Mouse (Mus musculus) ES-E14 (cell line): ENCODE results near the gene Csrnp1. TPM values are rescaled to one million over a fixed set of nuclear protein-coding genes. Genes with fewer than 3 reads are reported as not detected.
A peak's percentile ranks its signal among the peaks of the same experiment; 100 is the strongest.

Experiments used
- DNase-seq: peaks from one replicate; pipeline ENCODE4 v3.0.0-alpha.2; 2013; ENCODE audit warnings: low read depth, low spot score
- H3K27ac ChIP-seq: 2 replicates; pipeline ENCODE4 v1.5.1; 2012; ENCODE audit warnings: low read depth, mild to moderate bottlenecking, low read length, moderate library complexity, mixed read lengths; ENCODE audit not compliant: poor library complexity, insufficient read depth, severe bottlenecking
- H3K36me3 ChIP-seq: 2 replicates; pipeline ENCODE4 v1.6.1; 2012; ENCODE audit warnings: mild to moderate bottlenecking, low read length, moderate library complexity, mixed read lengths; ENCODE audit not compliant: control insufficient read depth, poor library complexity, insufficient read depth, severe bottlenecking
- H3K4me1 ChIP-seq, 2 experiments: fragments of 150-350 bp in 1 of 2; sonication (generic) in 1 of 2; 2 replicates each; pipeline ENCODE4 v1.6.1; 2012; ENCODE audit warnings: low read length in 2 of 2, mild to moderate bottlenecking in 1 of 2, mixed read lengths in 1 of 2; ENCODE audit not compliant: control insufficient read depth in 2 of 2, insufficient read depth in 2 of 2, poor library complexity in 1 of 2
- H3K4me3 ChIP-seq, 2 experiments: fragments of 150-350 bp in 1 of 2; sonication (generic) in 1 of 2; 2 replicates each; pipeline ENCODE4 v1.5.1; 2012; ENCODE audit warnings: low read length in 2 of 2, low read depth in 1 of 2, mild to moderate bottlenecking in 1 of 2, mixed read lengths in 1 of 2; ENCODE audit not compliant: insufficient read depth in 1 of 2, poor library complexity in 1 of 2, severe bottlenecking in 1 of 2
- H3K9ac ChIP-seq: 2 replicates; pipeline ENCODE4 v1.6.1; 2012; ENCODE audit warnings: low read depth, mild to moderate bottlenecking, low read length, mixed read lengths; ENCODE audit not compliant: poor library complexity, insufficient read depth, severe bottlenecking
- H3K9me3 ChIP-seq: fragments of 150-350 bp; sonication (generic); 2 replicates; pipeline ENCODE4 v1.6.1; 2012; ENCODE audit warnings: low read depth, mild to moderate bottlenecking, low read length; ENCODE audit not compliant: control insufficient read depth, insufficient read depth
- CHD2 ChIP-seq: IDR thresholded peaks from 2 replicates; pipeline ENCODE4 v1.6.1; 2014; ENCODE audit warnings: mild to moderate bottlenecking, low read depth, low read length, inconsistent platforms
- HCFC1 ChIP-seq: IDR thresholded peaks from 2 replicates; pipeline ENCODE4 v1.6.1; 2012; ENCODE audit warnings: low read length, inconsistent platforms, borderline replicate concordance; ENCODE audit not compliant: insufficient read depth
- MAFK ChIP-seq: IDR thresholded peaks from 2 replicates; pipeline ENCODE4 v1.6.1; 2014; ENCODE audit warnings: mild to moderate bottlenecking, low read depth, low read length, inconsistent platforms; ENCODE audit not compliant: insufficient read depth
- ZC3H11A ChIP-seq: IDR thresholded peaks from 2 replicates; pipeline ENCODE4 v1.6.1; 2012; ENCODE audit warnings: low read depth, mild to moderate bottlenecking, inconsistent platforms, low read length, borderline replicate concordance
- ZNF384 ChIP-seq: IDR thresholded peaks from 2 replicates; pipeline ENCODE4 v1.6.1; 2012; ENCODE audit warnings: low read depth, low read length, inconsistent platforms
- in situ Hi-C, 2 experiments: fragments of 600-800 bp; cut with MboI; formaldehyde crosslinking; loops; one replicate each; pipeline ENCODE4 v1.15.1; 2025; ENCODE audit warnings: low sequenced_read_pairs in 2 of 2, inconsistent platforms in 1 of 2; ENCODE audit not compliant: unreplicated experiment in 2 of 2
- total RNA-seq: library from RNA; depleted of rRNA; stranded (reverse); fragments of 300-350 nt; gene quantifications from 2 replicates; pipeline ENCODE4 v1.2.3, GENCODE M21; 2012; rRNA removed

Gene Csrnp1
- 40.6 and 57.8 TPM in 2 replicates for total RNA-seq

GRCm38 (mm10) chr9:119984536-119985011 is at the start of gene Csrnp1:
Gene Csrnp1, minus strand, starts transcription at chr9:119984658.
- peaks cover 8 to 38% of the 10 kb centered on the region in 2 experiments for H3K4me1 ChIP-seq
- peaks cover 2% of the 10 kb centered on the region for H3K36me3 ChIP-seq
- peak within 1 kb of the TSS; percentile 83 to 87 for H3K4me3 ChIP-seq
- H3K9ac ChIP-seq, result peak within 1 kb of the TSS; percentile 79
- H3K27ac ChIP-seq, result peak within 1 kb of the TSS; percentile 90
- TF ChIP-seq MAFK (0 out of 2 replicates have a peak, but pooled peaks have one; percentile 13), ZNF384 (no peak), CHD2 (no peak), HCFC1 (0 out of 2 replicates have a peak, but pooled peaks have one; percentile 38), ZC3H11A (no peak)
- in situ Hi-C loops, result no loop called here
- H3K9me3 ChIP-seq, result no peaks in the 10 kb centered on the region
- DNase-seq, result peak; percentile 91

- no peak overlapping the region for H3K9ac ChIP-seq
- H3K27ac ChIP-seq, result no peak overlapping the region
- H3K36me3 ChIP-seq, result no peaks in the 10 kb centered on the region
- in situ Hi-C loops, result no loop called here
- no peak for TF ChIP-seq ZC3H11A
- no peak for TF ChIP-seq HCFC1
- no peak for TF ChIP-seq CHD2
- H3K4me1 ChIP-seq, result peaks cover 0 to under 1% of the 10 kb centered on the region in 2 experiments; a peak in 1 of 4 replicates
- H3K4me3 ChIP-seq, result no peak overlapping the region
- no peaks in the 10 kb centered on the region for H3K9me3 ChIP-seq
- no peak for DNase-seq
Measured at GRCm38 (mm10) chr9:120032710-120033109, 48.3 kb upstream of the Csrnp1 start.

- H3K4me3 ChIP-seq, result no peak overlapping the region
- H3K4me1 ChIP-seq, result peaks cover 0 to 3% of the 10 kb centered on the region in 2 experiments; a peak in 1 of 4 replicates
- in situ Hi-C loops, result no loop called here
- no peaks in the 10 kb centered on the region for H3K36me3 ChIP-seq
- H3K9me3 ChIP-seq, result no peaks in the 10 kb centered on the region
- TF ChIP-seq MAFK, result no peak
- no peak for TF ChIP-seq ZC3H11A
- no peak for TF ChIP-seq ZNF384
- no peak for TF ChIP-seq CHD2
- TF ChIP-seq HCFC1, result no peak
- no peak overlapping the region for H3K9ac ChIP-seq
- DNase-seq, result no peak
- H3K27ac ChIP-seq, result no peak overlapping the region
Measured at GRCm38 (mm10) chr9:120030421-120030820, 46.0 kb upstream of the Csrnp1 start.

- Histone ChIP-seq H3K9me3 (no peaks in the 10 kb centered on the region), H3K36me3 (no peaks in the 10 kb centered on the region), H3K4me1 (peaks cover 0 to 3% of the 10 kb centered on the region in 2 experiments; a peak in 1 of 4 replicates), H3K9ac (no peak overlapping the region), H3K27ac (no peak overlapping the region), H3K4me3 (no peak overlapping the region)
- TF ChIP-seq ZC3H11A (no peak), MAFK (no peak), HCFC1 (no peak), ZNF384 (no peak), CHD2 (no peak)
- in situ Hi-C loops, result loop anchor here (5.0 kb wide), 2 partner anchors 62 to 67 kb away; partner anchors contain the start of gene Ccr8 (in 1 of the 2)
- no peak for DNase-seq
Measured at GRCm38 (mm10) chr9:120029880-120030279, 45.4 kb upstream of the Csrnp1 start.
